Mouse (Mus musculus) neural tube, embryonic 12.5 days (tissue): ENCODE measurements around the gene Syce2. TPM values are rescaled to one million over a fixed set of nuclear protein-coding genes. Genes with fewer than 3 reads are reported as not detected.
"Not testable (repeated sequence)": the region's sequence is repeated elsewhere in the genome, so short reads cannot be mapped to it uniquely, and the experiment has no call there.

ENCODE experiments used
- ATAC-seq: fragments of 200-750 bp; cut with Nextera tagmentation; 2 replicates; pipeline ENCODE4 v1.8.0; 2017; ENCODE audit warnings: low read depth, mild to moderate bottlenecking, moderate TSS enrichment, moderate library complexity; ENCODE audit not compliant: low FRiP score
- H3K27ac ChIP-seq: fragments of 300-500 bp; sonication (generic); 2 replicates; pipeline ENCODE4 v1.5.1; 2016
- H3K27me3 ChIP-seq: fragments of 300-500 bp; sonication (generic); replicated peaks from 2 replicates; pipeline ENCODE4 v1.6.1; 2016; ENCODE audit warnings: mild to moderate bottlenecking
- H3K36me3 ChIP-seq: fragments of 300-500 bp; sonication (generic); 2 replicates; pipeline ENCODE4 v1.6.1; 2016; ENCODE audit warnings: mild to moderate bottlenecking
- H3K4me1 ChIP-seq: fragments of 300-500 bp; sonication (generic); 2 replicates; pipeline ENCODE4 v1.6.1; 2016
- H3K4me2 ChIP-seq: fragments of 300-500 bp; sonication (generic); replicated peaks from 2 replicates; pipeline ENCODE4 v1.6.1; 2016; ENCODE audit warnings: mild to moderate bottlenecking
- H3K4me3 ChIP-seq: fragments of 300-500 bp; sonication (generic); 2 replicates; pipeline ENCODE4 v1.5.1; 2016
- H3K9ac ChIP-seq: fragments of 300-500 bp; sonication (generic); 2 replicates; pipeline ENCODE4 v1.6.1; 2016; ENCODE audit warnings: mild to moderate bottlenecking
- H3K9me3 ChIP-seq: fragments of 300-500 bp; sonication (generic); 2 replicates; pipeline ENCODE4 v1.6.1; 2016; ENCODE audit warnings: mild to moderate bottlenecking
- WGBS: fragments of 180-500 bp; shearing (Covaris S2); methylation state at CpG from one replicate; pipeline ENCODE4 v1.1.7; 2016; 5-methylcytosine and 5-hydroxymethylcytosine counted together
- polyA plus RNA-seq: library from polyadenylated mRNA; unstranded; fragments of >200 nt; fragmentation: Nextera tagmentation; extraction: Ambion mirVana; gene quantifications from 2 replicates; pipeline ENCODE4 v1.2.1, GENCODE M21; 2016

The Syce2 gene
- polyA plus RNA-seq, 1 experiment from 2014 or later = 34.9 TPM

DNA sequence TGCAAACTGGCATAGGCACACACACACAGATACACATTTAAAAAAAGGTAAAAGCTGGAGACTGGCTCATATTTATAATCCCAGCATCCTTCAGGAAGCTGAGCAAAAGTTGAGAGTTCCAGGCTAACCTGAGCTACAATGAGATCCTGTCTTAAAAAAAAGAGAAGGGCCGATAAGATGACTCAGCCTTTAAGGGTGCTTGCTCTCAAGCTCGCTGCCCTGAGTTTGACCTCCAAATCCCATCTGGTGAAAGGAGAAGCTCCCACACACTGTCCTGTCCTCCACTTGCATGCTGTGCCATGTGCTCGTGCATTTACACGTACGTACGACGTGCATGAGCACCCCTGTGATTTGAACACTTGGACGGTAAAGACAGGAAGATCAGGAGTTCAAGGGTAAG, 35.6 kb downstream of the Syce2 start:
- ATAC-seq = no peak
- H3K27ac ChIP-seq = no peak overlapping the region
- peaks cover 23% of the 10 kb centered on the region for H3K36me3 ChIP-seq
- 76% methylated on average over 8 of the region's 8 CpGs for WGBS
- peaks cover 39% of the 10 kb centered on the region for H3K27me3 ChIP-seq
- H3K4me3 ChIP-seq = no peak overlapping the region
- no peak overlapping the region for H3K4me2 ChIP-seq
- H3K9ac ChIP-seq = no peak overlapping the region
- H3K9me3 ChIP-seq = no peaks in the 10 kb centered on the region
- H3K4me1 ChIP-seq = peaks cover 22% of the 10 kb centered on the region

DNA sequence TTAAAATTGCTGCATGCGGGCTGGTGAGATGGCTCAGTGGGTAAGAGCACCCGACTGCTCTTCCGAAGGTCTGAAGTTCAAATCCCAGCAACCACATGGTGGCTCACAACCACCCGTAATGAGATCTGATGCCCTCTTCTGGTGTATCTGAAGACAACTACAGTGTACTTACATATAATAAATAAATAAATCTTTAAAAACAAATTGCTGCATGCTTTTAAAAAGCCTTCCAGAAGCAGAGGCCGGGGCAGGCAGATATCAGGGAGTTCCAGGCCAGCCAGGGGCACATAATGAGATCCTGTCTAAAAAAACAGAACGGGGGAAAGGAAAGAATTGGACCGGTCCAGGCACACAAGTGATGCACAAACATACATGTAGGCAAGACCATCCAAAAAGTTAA, 36.1 kb downstream of the Syce2 start:
- peaks cover 40% of the 10 kb centered on the region for H3K27me3 ChIP-seq
- H3K9ac ChIP-seq, H3K27ac ChIP-seq, H3K9me3 ChIP-seq, ATAC-seq: not testable (repeated sequence)
- peak overlapping the region; percentile 69 for H3K4me2 ChIP-seq
- H3K4me1 ChIP-seq = peaks cover 23% of the 10 kb centered on the region
- peaks cover 28% of the 10 kb centered on the region for H3K36me3 ChIP-seq
- H3K4me3 ChIP-seq = peak overlapping the region; percentile 48
- WGBS = 39% methylated on average over 7 of the region's 7 CpGs

DNA sequence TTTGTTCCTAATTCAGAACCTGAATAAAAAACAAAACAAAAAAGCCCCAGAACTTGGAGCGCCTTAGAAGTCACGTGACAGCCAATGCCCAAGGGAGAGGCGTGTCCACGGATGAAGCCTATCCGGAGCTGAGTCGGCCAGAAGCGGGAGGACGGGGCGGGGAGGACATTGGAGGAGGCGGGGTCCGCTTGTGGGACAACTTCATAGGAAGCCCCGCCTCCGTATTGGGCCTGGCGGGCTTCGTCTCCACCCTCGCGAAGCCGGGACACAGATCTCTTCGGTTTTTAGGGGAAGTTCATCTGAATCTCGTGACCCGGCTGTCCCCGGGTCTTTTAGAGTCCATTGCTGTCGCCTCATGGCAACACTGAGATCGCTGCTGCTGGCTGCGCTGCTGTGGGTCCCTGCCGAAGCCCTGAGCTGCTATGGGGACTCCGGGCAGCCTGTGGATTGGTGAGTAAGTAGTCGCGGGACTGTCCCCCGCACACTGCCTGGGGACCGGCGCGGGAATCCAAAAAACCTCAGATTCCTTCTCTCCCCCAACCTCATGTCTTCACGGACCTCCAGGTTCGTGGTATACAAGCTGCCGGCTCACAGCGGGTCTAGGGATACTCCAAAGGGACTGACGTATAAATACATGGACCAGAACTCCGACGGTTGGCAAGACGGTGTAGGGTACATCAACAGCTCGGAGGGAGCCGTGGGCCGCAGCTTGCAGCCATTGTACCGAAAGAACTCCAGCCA, 36.7 kb downstream of the Syce2 start, which contains the start of gene Dnase2a:
TSS of gene Dnase2a (plus strand) at position 140 of the 741 bp plus-strand sequence.
- no peak within 1 kb of the TSS for H3K27ac ChIP-seq
- peak within 1 kb of the TSS; percentile 69 for H3K4me2 ChIP-seq
- peak within 1 kb of the TSS; percentile 57; the same call in 1 of the 2 replicates for H3K9ac ChIP-seq
- H3K36me3 ChIP-seq = peaks cover 30% of the 10 kb centered on the region
- peaks cover 46% of the 10 kb centered on the region for H3K27me3 ChIP-seq
- ATAC-seq = peak; percentile 88
- peaks cover 21% of the 10 kb centered on the region for H3K4me1 ChIP-seq
- under 1% methylated on average over 45 of the region's 45 CpGs for WGBS
- no peaks in the 10 kb centered on the region for H3K9me3 ChIP-seq
- peak within 1 kb of the TSS; percentile 48 for H3K4me3 ChIP-seq

DNA sequence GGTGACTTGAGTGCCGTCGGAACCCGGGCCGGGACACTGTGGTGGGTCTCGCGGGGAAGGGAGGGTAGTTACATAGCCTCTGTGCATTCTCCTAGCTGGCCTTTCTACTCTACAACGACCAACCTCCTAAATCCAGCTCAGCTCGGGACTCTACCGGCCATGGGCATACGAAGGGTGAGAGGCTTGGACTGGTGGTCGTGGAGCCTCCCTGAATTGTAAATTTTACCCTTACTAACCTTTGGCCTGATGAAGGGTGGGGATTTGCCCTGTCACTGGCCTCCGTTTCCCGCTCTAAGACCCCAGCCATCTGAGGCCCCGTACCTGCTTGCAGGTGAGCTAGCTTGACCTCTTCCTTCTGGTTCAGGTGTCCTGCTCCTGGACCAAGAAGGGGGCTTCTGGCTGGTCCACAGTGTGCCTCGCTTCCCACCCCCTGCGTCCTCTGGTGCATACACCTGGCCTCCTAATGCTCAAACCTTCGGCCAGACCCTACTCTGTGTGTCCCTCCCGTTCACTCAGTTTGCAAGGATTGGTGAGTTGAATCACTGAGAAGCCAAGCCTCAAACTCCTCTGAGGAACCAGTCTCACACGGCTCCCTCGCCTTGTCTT, 37.4 kb downstream of the Syce2 start:
- Histone ChIP-seq H3K9me3 (no peaks in the 10 kb centered on the region), H3K4me3 (peak overlapping the region; percentile 48), H3K4me1 (peaks cover 19% of the 10 kb centered on the region), H3K9ac (peak overlapping the region; percentile 57; the same call in 1 of the 2 replicates), H3K36me3 (peaks cover 34% of the 10 kb centered on the region), H3K27me3 (peaks cover 53% of the 10 kb centered on the region), H3K4me2 (peak overlapping the region; percentile 69), H3K27ac (no peak overlapping the region)
- ATAC-seq = peak; percentile 16
- WGBS = 47% methylated on average over 20 of the region's 20 CpGs

DNA sequence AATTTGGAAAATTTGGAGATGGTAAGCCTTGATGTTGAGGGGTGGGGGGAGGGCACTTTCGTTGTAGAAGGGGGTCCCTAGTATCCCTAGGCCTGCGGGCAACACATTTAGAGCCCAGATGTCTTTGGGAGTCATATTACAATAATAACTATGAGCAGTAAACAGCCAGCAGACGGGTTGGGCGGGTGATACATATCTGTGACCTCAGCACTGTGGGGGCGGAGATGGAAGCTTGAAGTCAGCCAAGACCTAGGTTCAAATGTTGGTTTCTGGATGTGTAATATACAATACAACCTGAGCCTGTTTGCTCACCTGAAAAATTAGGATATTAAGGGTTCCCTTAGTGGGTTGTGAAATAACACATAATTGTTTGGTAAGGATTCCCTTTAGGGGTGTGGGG, 38.0 kb downstream of the Syce2 start:
- peaks cover 41% of the 10 kb centered on the region for H3K36me3 ChIP-seq
- H3K27me3 ChIP-seq = peaks cover 60% of the 10 kb centered on the region

DNA sequence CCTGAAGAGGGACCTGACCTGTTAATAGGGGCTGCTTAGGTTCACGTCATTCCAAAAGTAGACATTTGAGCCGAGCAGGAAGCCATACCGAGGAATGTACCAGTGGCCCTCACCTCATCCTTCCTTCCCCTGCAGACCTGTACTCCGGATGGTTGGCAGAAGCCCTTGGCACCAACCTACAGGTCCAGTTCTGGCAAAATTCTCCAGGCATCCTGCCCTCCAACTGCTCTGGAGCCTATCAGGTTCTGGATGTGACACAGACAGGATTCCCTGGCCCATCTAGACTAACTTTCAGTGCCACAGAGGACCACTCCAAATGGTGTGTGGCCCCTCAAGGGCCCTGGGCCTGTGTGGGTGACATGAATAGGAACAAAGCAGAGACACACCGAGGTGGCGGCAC, 38.6 kb downstream of the Syce2 start:
- H3K36me3 ChIP-seq = peaks cover 47% of the 10 kb centered on the region

More for the DNA sequence above, 38.0 kb downstream of the Syce2 start:
- H3K4me3 ChIP-seq = no peak overlapping the region
- ATAC-seq = no peak
- 75% methylated on average over 5 of the region's 5 CpGs for WGBS
- peaks cover 19% of the 10 kb centered on the region for H3K4me1 ChIP-seq
- no peak overlapping the region for H3K9ac ChIP-seq
- no peak overlapping the region for H3K27ac ChIP-seq
- no peaks in the 10 kb centered on the region for H3K9me3 ChIP-seq
- no peak overlapping the region for H3K4me2 ChIP-seq

DNA sequence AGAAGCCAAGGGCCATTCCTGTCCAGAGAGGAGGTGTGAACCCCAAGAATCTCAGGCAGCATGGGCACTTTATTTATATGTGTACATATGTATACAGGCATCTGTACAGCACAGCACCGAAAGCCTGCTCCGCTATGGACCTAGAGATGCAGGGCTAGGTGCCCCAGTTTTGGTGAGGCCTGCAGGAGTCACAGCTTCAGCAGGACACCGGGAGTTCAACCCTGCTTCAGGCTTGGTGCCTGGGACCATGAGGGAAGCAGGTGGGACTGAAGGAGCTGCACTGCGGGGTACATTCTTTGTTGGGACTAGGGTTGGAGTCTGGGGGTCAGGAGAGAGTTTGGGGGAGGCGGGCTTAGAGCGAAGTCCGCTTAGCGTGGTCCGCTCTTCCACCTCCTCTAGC, 39.9 kb downstream of the Syce2 start:
- no peak overlapping the region for H3K27ac ChIP-seq
- ATAC-seq = no peak
- no peaks in the 10 kb centered on the region for H3K9me3 ChIP-seq
- peaks cover 19% of the 10 kb centered on the region for H3K4me1 ChIP-seq
- 80% methylated on average over 9 of the region's 9 CpGs for WGBS
- peaks cover 60% of the 10 kb centered on the region for H3K36me3 ChIP-seq
- no peak overlapping the region for H3K4me3 ChIP-seq
- peaks cover 78% of the 10 kb centered on the region for H3K27me3 ChIP-seq
- no peak overlapping the region for H3K9ac ChIP-seq
- H3K4me2 ChIP-seq = no peak overlapping the region

More for the DNA sequence above, 38.6 kb downstream of the Syce2 start:
- 85% methylated on average over 6 of the region's 6 CpGs for WGBS
- peaks cover 66% of the 10 kb centered on the region for H3K27me3 ChIP-seq
- H3K4me1 ChIP-seq = peaks cover 19% of the 10 kb centered on the region
- no peak overlapping the region for H3K27ac ChIP-seq
- no peak for ATAC-seq
- no peak overlapping the region for H3K4me2 ChIP-seq
- no peak overlapping the region for H3K4me3 ChIP-seq
- H3K9ac ChIP-seq = no peak overlapping the region
- no peaks in the 10 kb centered on the region for H3K9me3 ChIP-seq

DNA sequence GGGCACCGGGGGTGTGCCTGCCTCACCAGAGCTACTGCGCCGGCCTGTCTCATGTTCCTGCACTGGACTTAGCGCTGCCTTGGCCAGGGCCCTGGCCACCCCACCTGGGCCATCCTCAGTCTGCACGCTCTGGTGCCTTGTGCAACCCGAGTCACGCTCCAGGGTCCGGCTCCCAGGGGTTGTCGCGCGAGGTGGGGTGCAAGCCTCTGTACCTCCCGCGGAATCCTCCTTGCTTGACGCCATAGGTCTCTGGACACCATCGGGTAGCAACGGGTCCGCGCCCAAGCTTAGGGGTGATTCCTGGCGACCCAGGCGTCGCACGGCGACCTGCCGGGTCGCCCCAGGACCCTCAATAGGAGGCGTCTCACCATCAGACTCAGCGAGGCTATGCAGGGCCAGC, 40.5 kb downstream of the Syce2 start:
- Histone ChIP-seq H3K4me1 (peaks cover 19% of the 10 kb centered on the region), H3K9me3 (no peaks in the 10 kb centered on the region), H3K9ac (no peak overlapping the region), H3K27ac (no peak overlapping the region), H3K4me3 (0 out of 2 replicates have a peak overlapping the region, but pooled peaks have one; percentile 25), H3K27me3 (peaks cover 81% of the 10 kb centered on the region), H3K36me3 (peaks cover 64% of the 10 kb centered on the region), H3K4me2 (peak overlapping the region; percentile 57)
- 21% methylated on average over 27 of the region's 27 CpGs for WGBS
- ATAC-seq = no peak

DNA sequence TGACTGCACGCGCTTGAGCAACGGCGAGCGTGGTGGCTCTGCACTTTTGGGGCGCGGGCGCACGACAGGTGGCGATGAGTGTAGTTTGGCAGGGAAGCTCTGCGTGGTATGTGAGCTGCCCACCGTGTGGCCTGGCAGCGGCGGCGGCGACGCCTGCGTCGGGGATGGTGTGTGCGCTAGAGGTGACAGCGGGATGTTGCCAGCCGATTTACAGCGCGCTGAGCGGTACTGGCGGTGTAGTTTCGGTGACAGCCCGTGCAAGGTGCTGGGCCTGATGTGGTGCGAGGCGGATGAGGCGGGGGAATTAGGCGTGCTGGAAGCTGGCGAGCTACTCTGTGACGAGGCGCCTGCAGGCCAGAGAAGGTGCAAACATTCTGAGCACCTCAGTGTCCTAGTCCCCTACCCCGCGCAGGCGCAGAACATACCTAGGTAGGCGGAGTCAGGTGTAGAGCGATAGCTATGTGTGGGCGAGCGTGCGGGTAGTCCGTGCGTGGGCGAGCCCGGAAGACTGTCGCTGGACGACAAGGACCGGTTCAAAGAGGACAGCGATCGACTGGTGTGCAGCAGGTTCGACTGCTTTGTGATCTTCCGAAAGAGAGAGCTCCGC, 41.1 kb downstream of the Syce2 start:
- peaks cover 19% of the 10 kb centered on the region for H3K4me1 ChIP-seq
- no peak overlapping the region for H3K27ac ChIP-seq
- H3K4me2 ChIP-seq = peak overlapping the region; percentile 57
- peak overlapping the region; percentile 25 for H3K4me3 ChIP-seq
- 0 out of 2 replicates have a peak overlapping the region, but pooled peaks have one; percentile 8 for H3K9ac ChIP-seq
- no peak for ATAC-seq
- peaks cover 70% of the 10 kb centered on the region for H3K36me3 ChIP-seq
- peaks cover 87% of the 10 kb centered on the region for H3K27me3 ChIP-seq
- 2% methylated on average over 55 of the region's 55 CpGs for WGBS
- no peaks in the 10 kb centered on the region for H3K9me3 ChIP-seq

DNA sequence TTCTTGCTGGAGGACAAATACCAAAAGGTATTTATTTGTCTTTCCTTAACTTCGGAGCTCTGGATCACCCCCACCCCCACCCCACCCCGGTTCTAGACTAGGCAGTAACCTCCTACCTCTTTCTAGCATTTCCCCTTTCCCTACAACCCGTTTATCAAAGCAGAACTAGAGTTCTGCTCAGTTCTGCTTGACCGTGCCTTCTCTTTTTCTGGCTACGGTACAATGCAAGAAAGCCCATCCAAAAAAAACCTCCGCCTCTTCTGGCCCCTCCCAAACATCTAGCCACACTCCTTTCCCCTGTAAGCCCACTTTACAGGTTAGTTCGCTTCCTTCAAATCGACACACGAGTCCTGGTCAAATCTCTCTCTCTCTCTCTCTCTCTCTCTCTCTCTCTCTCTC, 41.6 kb downstream of the Syce2 start:
- Histone ChIP-seq H3K9ac (0 out of 2 replicates have a peak overlapping the region, but pooled peaks have one; percentile 8), H3K27ac (no peak overlapping the region), H3K4me1 (peaks cover 19% of the 10 kb centered on the region), H3K4me3 (peak overlapping the region; percentile 25), H3K36me3 (peaks cover 72% of the 10 kb centered on the region), H3K27me3 (peaks cover 93% of the 10 kb centered on the region), H3K4me2 (peak overlapping the region; percentile 57), H3K9me3 (no peaks in the 10 kb centered on the region)
- ATAC-seq = no peak
- WGBS = 19% methylated on average over 9 of the region's 9 CpGs

DNA sequence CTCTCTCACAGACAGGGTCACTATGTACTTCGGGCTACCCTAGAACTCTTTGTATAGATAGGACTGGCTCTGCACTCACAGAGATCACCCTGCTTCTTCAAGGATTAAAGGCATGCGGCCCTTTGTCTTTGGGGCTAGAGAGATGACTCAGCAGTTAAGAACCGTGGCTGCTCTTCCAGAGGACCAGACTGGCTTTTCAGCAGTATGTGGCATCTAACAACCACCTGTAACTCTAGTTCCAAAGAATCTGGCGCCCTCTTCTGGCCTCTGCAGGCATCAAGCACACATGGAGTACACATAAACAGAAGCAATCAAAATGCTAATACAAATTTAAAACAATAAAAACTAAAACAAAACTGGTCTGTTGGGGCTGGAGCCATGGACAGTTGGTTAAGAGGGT, 42.0 kb downstream of the Syce2 start:
- Histone ChIP-seq H3K36me3 (peaks cover 75% of the 10 kb centered on the region), H3K9ac (no peak overlapping the region), H3K9me3 (no peaks in the 10 kb centered on the region), H3K27me3 (peaks cover 92% of the 10 kb centered on the region), H3K4me1 (peaks cover 15% of the 10 kb centered on the region), H3K4me3 (no peak overlapping the region), H3K4me2 (no peak overlapping the region), H3K27ac (no peak overlapping the region)
- WGBS = 37% methylated on average over 4 of the region's 4 CpGs
- no peak for ATAC-seq

DNA sequence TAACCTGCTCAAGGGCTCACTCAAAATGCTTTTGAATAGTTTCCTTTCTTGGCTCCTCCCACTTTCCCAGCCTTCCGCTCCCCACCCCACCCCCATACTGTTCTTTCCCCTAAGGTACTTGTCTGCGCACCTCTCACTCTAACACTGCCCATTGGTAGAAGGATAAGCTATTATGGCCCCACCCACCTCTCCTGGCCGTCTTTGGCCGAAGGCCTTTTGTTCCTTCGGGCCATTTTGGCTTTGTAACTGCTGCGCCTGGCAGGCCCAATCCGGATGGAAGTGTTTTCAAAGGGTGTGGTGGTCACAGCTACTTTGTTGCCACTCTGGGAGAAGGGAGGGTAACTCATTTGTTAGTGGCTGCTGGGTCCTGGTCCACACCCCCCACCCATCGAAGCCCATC, 43.4 kb downstream of the Syce2 start:
- Histone ChIP-seq H3K9me3 (no peaks in the 10 kb centered on the region), H3K27ac (no peak overlapping the region), H3K4me1 (peaks cover 9% of the 10 kb centered on the region), H3K36me3 (peaks cover 81% of the 10 kb centered on the region), H3K4me3 (no peak overlapping the region), H3K27me3 (peaks cover 93% of the 10 kb centered on the region), H3K9ac (no peak overlapping the region), H3K4me2 (no peak overlapping the region)
- WGBS = 86% methylated on average over 8 of the region's 8 CpGs
- ATAC-seq = no peak
